Mouse (Mus musculus) midbrain, postnatal 0 days (tissue): ENCODE data around the gene Maneal. TPM values are rescaled to one million over a fixed set of nuclear protein-coding genes. Genes with fewer than 3 reads are reported as not detected.

ENCODE experiments used
- ATAC-seq: fragments of 200-750 bp; cut with Nextera tagmentation; 2 replicates; pipeline ENCODE4 v1.8.0; 2017; ENCODE audit warnings: moderate number of reproducible peaks, mild to moderate bottlenecking, moderate TSS enrichment, moderate library complexity; ENCODE audit not compliant: low FRiP score
- DNase-seq: peaks from one replicate; pipeline ENCODE4 v3.0.0-alpha.2; 2015; ENCODE audit warnings: low spot score
- H3K27ac ChIP-seq: fragments of 300-500 bp; sonication (generic); 2 replicates; pipeline ENCODE4 v1.5.1; 2014; ENCODE audit warnings: low read depth, mild to moderate bottlenecking, low read length, mixed read lengths
- H3K27me3 ChIP-seq: fragments of 300-500 bp; sonication (generic); 2 replicates; pipeline ENCODE4 v1.6.1; 2014; ENCODE audit warnings: low read length, control low read depth, mixed read lengths; ENCODE audit not compliant: insufficient read depth
- H3K36me3 ChIP-seq: fragments of 300-500 bp; sonication (generic); 2 replicates; pipeline ENCODE4 v1.6.1; 2014; ENCODE audit warnings: low read length, control low read depth, mixed read lengths; ENCODE audit not compliant: insufficient read depth
- H3K4me1 ChIP-seq: fragments of 300-500 bp; sonication (generic); 2 replicates; pipeline ENCODE4 v1.6.1; 2014; ENCODE audit warnings: mild to moderate bottlenecking, control low read depth, antibody characterized with exemption, low read length, mixed read lengths; ENCODE audit not compliant: insufficient read depth
- H3K4me2 ChIP-seq: fragments of 300-500 bp; sonication (generic); 2 replicates; pipeline ENCODE4 v1.6.1; 2014; ENCODE audit warnings: low read depth, mild to moderate bottlenecking, low read length, mixed read lengths; ENCODE audit not compliant: poor library complexity, severe bottlenecking
- H3K4me3 ChIP-seq: fragments of 300-500 bp; sonication (generic); 2 replicates; pipeline ENCODE4 v1.5.1; 2014; ENCODE audit warnings: low read depth, mild to moderate bottlenecking, low read length, moderate library complexity
- H3K9ac ChIP-seq: fragments of 300-500 bp; sonication (generic); replicated peaks from 2 replicates; pipeline ENCODE4 v1.6.1; 2014; ENCODE audit warnings: mild to moderate bottlenecking, low read length, moderate library complexity, mixed read lengths; ENCODE audit not compliant: poor library complexity, severe bottlenecking
- H3K9me3 ChIP-seq: fragments of 300-500 bp; sonication (generic); 2 replicates; pipeline ENCODE4 v1.6.1; 2016; ENCODE audit warnings: low read length, control low read depth
- CTCF ChIP-seq: IDR thresholded peaks from 2 replicates; pipeline ENCODE4 v1.5.1; 2016; ENCODE audit warnings: antibody characterized with exemption, mild to moderate bottlenecking
- WGBS: fragments of 180-500 bp; shearing (Covaris S2); extraction: QIAGEN DNeasy Blood & Tissue Kit; methylation state at CpG from one replicate; pipeline ENCODE4 v1.1.7; 2014; 5-methylcytosine and 5-hydroxymethylcytosine counted together
- polyA plus RNA-seq: library from polyadenylated mRNA; unstranded; fragments of >200 nt; fragmentation: Nextera tagmentation; extraction: Ambion mirVana; gene quantifications from 2 replicates; pipeline ENCODE4 v1.2.1, GENCODE M21; 2015
- total RNA-seq: library from RNA; depleted of rRNA; stranded (reverse); fragments of >200 nt; gene quantifications from 2 replicates; pipeline ENCODE4 v1.2.3, GENCODE M21; 2014

Maneal gene
- total and polyA plus RNA-seq, 2 experiments from 2014 or later, result 9.4 to 50.5 TPM

GRCm38 (mm10) chr4:124894508-124895428, 32.8 kb upstream of the Maneal start:
- Histone ChIP-seq H3K27me3 (no peaks in the 10 kb centered on the region; the same call in 1 of the 2 replicates), H3K9ac (peak overlapping the region; percentile 66), H3K4me3 (peak overlapping the region; percentile 49), H3K4me2 (peak overlapping the region; percentile 72), H3K27ac (peak overlapping the region; percentile 38; the same call in 1 of the 2 replicates), H3K36me3 (no peaks in the 10 kb centered on the region), H3K9me3 (no peaks in the 10 kb centered on the region), H3K4me1 (0 out of 2 replicates have a peak, but pooled peaks cover 3% of the 10 kb centered on the region)
- peak; percentile 78 for DNase-seq
- whole genome bisulfite sequencing, result 2% methylated on average over 70 of the region's 83 CpGs
- TF ChIP-seq CTCF, result peak; percentile 53
- ATAC-seq, result peak; percentile 76

GRCm38 (mm10) chr4:124893769-124894168, 31.8 kb upstream of the Maneal start:
- no peaks in the 10 kb centered on the region for H3K36me3 ChIP-seq
- no peaks in the 10 kb centered on the region; the same call in 1 of the 2 replicates for H3K27me3 ChIP-seq
- H3K27ac ChIP-seq, result peak overlapping the region; percentile 38; the same call in 1 of the 2 replicates
- no peaks in the 10 kb centered on the region for H3K9me3 ChIP-seq
- DNase-seq (no peak), ATAC-seq (no peak)
- no peak for TF ChIP-seq CTCF
- 22% methylated on average over 6 of the region's 6 CpGs for WGBS
- peak overlapping the region; percentile 72 for H3K4me2 ChIP-seq
- H3K9ac ChIP-seq, result peak overlapping the region; percentile 66
- H3K4me3 ChIP-seq, result peak overlapping the region; percentile 49
- H3K4me1 ChIP-seq, result 0 out of 2 replicates have a peak, but pooled peaks cover 3% of the 10 kb centered on the region

GRCm38 (mm10) chr4:124890831-124891230, 28.9 kb upstream of the Maneal start:
- Histone ChIP-seq H3K9ac (no peak overlapping the region), H3K9me3 (no peaks in the 10 kb centered on the region), H3K27ac (no peak overlapping the region), H3K27me3 (no peaks in the 10 kb centered on the region; the same call in 1 of the 2 replicates), H3K36me3 (0 out of 2 replicates have a peak, but pooled peaks cover 1% of the 10 kb centered on the region), H3K4me1 (0 out of 2 replicates have a peak, but pooled peaks cover 3% of the 10 kb centered on the region), H3K4me3 (no peak overlapping the region), H3K4me2 (no peak overlapping the region)
- WGBS, result 80% methylated on average over 5 of the region's 5 CpGs
- DNase-seq (no peak), ATAC-seq (no peak)
- no peak for TF ChIP-seq CTCF

GRCm38 (mm10) chr4:124889935-124890334, 28.0 kb upstream of the Maneal start:
- no peak for TF ChIP-seq CTCF
- Histone ChIP-seq H3K27me3 (no peaks in the 10 kb centered on the region), H3K4me1 (0 out of 2 replicates have a peak, but pooled peaks cover 3% of the 10 kb centered on the region), H3K9ac (no peak overlapping the region), H3K27ac (no peak overlapping the region), H3K9me3 (no peaks in the 10 kb centered on the region), H3K4me2 (no peak overlapping the region), H3K4me3 (no peak overlapping the region), H3K36me3 (0 out of 2 replicates have a peak, but pooled peaks cover 4% of the 10 kb centered on the region)
- ATAC-seq, result no peak
- no peak for DNase-seq
- WGBS, result 88% methylated on average over 2 of the region's 2 CpGs

GRCm38 (mm10) chr4:124888702-124889101, 26.7 kb upstream of the Maneal start:
- H3K36me3 ChIP-seq, result 0 out of 2 replicates have a peak, but pooled peaks cover 4% of the 10 kb centered on the region
- H3K27ac ChIP-seq, result no peak overlapping the region
- H3K9ac ChIP-seq, result no peak overlapping the region
- H3K4me3 ChIP-seq, result no peak overlapping the region
- H3K4me2 ChIP-seq, result no peak overlapping the region
- no peaks in the 10 kb centered on the region; the same call in 1 of the 2 replicates for H3K4me1 ChIP-seq
- 63% methylated on average over 7 of the region's 7 CpGs for WGBS
- H3K9me3 ChIP-seq, result no peaks in the 10 kb centered on the region
- no peak for TF ChIP-seq CTCF
- no peak for DNase-seq
- ATAC-seq, result no peak
- no peaks in the 10 kb centered on the region for H3K27me3 ChIP-seq
